Mouse (Mus musculus) liver, embryonic 14.5 days (tissue): ENCODE measurements around the gene Smarcc2.

ENCODE experiments used
- CTCF ChIP-seq: IDR thresholded peaks from 2 replicates; pipeline ENCODE4 v1.5.1; 2016; ENCODE audit warnings: antibody characterized with exemption, low read depth, control low read depth
- EP300 ChIP-seq: IDR thresholded peaks from 2 replicates; pipeline ENCODE4 v1.6.1; 2016; ENCODE audit warnings: antibody characterized with exemption, low read depth

GRCm38 (mm10) chr10:128536266-128536940 lies 77.4 kb downstream of the Smarcc2 start:
- TF ChIP-seq EP300 (no peak), CTCF (peak; percentile 97)
